Mouse (Mus musculus): ENCODE measurements around the gene Ms4a6d.

GRCm38 (mm10) chr19:11589205-11589604 lies 15.4 kb downstream of the Ms4a6d start:
- no peak for TF ChIP-seq CTCF (IDR thresholded peaks at IDR 0.05; ENCODE audit: low read depth)
- TF ChIP-seq EP300 (IDR thresholded peaks at IDR 0.05; ENCODE audit: low read depth) = no peak

Measured in heart, postnatal 0 days (tissue).